Mouse (Mus musculus) limb, embryonic 10.5 days (tissue): ENCODE measurements around the gene Cmtm4. TPM values are rescaled to one million over a fixed set of nuclear protein-coding genes. Genes with fewer than 3 reads are reported as not detected.
A peak's percentile ranks its signal among the peaks of the same experiment; 100 is the strongest.

Experiments
- DNase-seq: peaks from one replicate; pipeline ENCODE4 v3.0.0-alpha.2; 2017; ENCODE audit warnings: low spot score
- H3K27ac ChIP-seq: fragments of 300-500 bp; sonication (generic); 2 replicates; pipeline ENCODE4 v1.5.1; 2016; ENCODE audit warnings: mild to moderate bottlenecking
- H3K27me3 ChIP-seq: fragments of 300-500 bp; sonication (generic); 2 replicates; pipeline ENCODE4 v1.6.1; 2016; ENCODE audit warnings: low read depth, mild to moderate bottlenecking; ENCODE audit not compliant: poor library complexity, severe bottlenecking
- H3K36me3 ChIP-seq: fragments of 300-500 bp; sonication (generic); 2 replicates; pipeline ENCODE4 v1.6.1; 2016; ENCODE audit warnings: mild to moderate bottlenecking, moderate library complexity
- H3K4me1 ChIP-seq: fragments of 300-500 bp; sonication (generic); 2 replicates; pipeline ENCODE4 v1.6.1; 2016
- H3K4me3 ChIP-seq: fragments of 300-500 bp; sonication (generic); 2 replicates; pipeline ENCODE4 v1.5.1; 2016; ENCODE audit warnings: mild to moderate bottlenecking, moderate library complexity
- H3K9me3 ChIP-seq: fragments of 300-500 bp; sonication (generic); replicated peaks from 2 replicates; pipeline ENCODE4 v1.6.1; 2016; ENCODE audit warnings: mild to moderate bottlenecking
- WGBS: fragments of 180-500 bp; shearing (Covaris S2); methylation state at CpG from one replicate; pipeline ENCODE4 v1.1.7; 2016; 5-methylcytosine and 5-hydroxymethylcytosine counted together
- polyA plus RNA-seq: library from polyadenylated mRNA; unstranded; fragments of >200 nt; fragmentation: Nextera tagmentation; extraction: Ambion mirVana; gene quantifications from 2 replicates; pipeline ENCODE4 v1.2.1, GENCODE M21; 2016

The Cmtm4 gene
- polyA plus RNA-seq, 1 experiment from 2014 or later, result 2.3 TPM

DNA sequence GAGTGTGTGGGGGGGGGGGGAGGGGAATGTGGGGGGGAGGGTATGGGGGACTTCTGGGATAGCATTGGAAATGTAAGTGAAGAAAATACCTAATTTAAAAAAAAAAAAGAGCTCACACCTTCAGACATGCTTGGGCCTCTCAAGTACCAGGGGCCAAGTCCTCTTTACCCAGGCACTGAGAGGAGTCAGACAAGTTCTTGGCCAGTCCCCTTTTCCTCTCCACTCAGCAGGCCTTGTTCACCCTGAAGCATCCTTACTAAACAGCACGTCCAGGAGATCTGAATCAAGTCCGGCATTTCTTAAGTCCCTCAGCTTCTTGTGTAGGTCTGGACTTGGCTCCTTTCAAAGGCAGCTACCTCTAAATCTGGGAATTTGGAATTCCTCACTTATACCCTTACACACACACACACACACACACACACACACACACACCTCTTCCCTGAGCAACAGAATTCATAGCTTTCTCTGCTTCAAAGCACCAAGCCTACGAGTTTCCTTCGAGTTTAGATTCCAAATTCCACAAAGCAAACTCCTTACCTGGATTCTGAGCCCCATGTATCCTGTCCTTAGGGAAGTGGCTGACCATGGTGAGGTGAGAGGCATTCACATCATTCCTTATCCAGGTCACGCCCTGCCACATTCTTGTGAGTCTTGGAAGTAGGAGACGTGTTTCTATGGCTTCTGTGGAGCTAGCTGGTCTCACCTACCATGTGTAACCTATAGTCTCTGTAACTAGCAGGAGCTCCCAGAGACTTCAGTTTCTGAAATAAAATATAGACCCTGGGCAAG is 10.9 kb upstream of the Cmtm4 start:
- WGBS, result 87% methylated on average over 6 of the region's 6 CpGs
- H3K4me1 ChIP-seq, result no peaks in the 10 kb centered on the region

GRCm38 (mm10) chr8:104405430-104406187 is 10.0 kb upstream of the Cmtm4 start:
- Histone ChIP-seq H3K9me3 (no peaks in the 10 kb centered on the region), H3K4me1 (no peaks in the 10 kb centered on the region), H3K27me3 (no peaks in the 10 kb centered on the region), H3K27ac (no peak overlapping the region), H3K36me3 (no peaks in the 10 kb centered on the region), H3K4me3 (no peak overlapping the region)
- WGBS, result 80% methylated on average over 15 of the region's 15 CpGs
- no peak for DNase-seq

More for the DNA sequence above, 10.9 kb upstream of the Cmtm4 start:
- Histone ChIP-seq H3K27ac (no peak overlapping the region), H3K36me3 (no peaks in the 10 kb centered on the region), H3K27me3 (no peaks in the 10 kb centered on the region), H3K9me3 (no peaks in the 10 kb centered on the region), H3K4me3 (no peak overlapping the region)
- DNase-seq, result no peak

- H3K4me3 ChIP-seq, result no peak overlapping the region
- no peaks in the 10 kb centered on the region for H3K36me3 ChIP-seq
- 73% methylated on average over 3 of the region's 3 CpGs for WGBS
- no peak for DNase-seq
- no peaks in the 10 kb centered on the region for H3K4me1 ChIP-seq
- no peak overlapping the region for H3K27ac ChIP-seq
- no peaks in the 10 kb centered on the region for H3K27me3 ChIP-seq
- H3K9me3 ChIP-seq, result no peaks in the 10 kb centered on the region
These were observed 8.0 kb upstream of the Cmtm4 start for GRCm38 (mm10) chr8:104403596-104403995.

DNA sequence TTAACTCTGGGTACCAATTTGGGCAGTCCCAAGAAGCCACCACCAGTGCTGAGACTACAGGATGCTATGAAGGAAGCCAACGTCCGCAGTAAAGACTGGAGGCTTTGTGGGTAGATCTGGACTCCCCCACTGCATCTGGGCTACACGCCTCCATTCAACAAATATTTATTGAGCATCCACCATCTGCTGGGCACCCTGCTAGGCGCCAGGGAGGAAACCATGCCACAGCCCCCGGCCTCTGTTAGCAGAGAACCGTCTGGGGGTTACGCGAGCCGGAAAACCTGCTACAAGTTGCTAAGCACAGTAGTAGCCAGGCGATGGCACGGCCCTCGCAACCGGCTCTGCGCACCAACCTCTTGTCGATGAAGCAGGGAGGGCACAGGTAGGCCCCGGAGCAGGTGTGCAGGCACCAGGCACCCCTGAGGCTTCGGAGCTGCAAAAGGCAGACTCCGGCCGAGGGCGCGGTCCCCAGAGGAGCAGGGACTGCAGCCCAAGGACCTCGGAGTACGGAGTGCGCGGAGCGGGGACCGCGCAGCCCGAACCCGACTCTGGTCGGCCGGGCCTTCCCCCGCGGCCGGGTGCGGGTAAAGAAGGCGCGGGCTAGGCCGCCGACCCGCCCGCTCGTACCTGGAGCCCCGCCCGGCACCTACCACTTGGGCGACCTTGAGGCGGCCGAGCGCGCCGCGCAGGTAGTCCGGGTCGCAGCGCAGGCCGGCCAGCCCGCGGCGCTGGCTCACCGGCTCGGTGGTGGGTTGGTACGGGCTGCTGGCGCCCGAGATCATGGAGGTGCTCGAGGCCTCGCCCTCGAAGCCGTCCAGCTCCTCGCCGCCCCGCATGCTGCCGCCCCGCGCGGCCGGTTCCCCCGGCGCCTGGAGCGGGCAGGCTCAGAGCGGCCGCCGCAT is 555 bp downstream of the Cmtm4 start:
- Histone ChIP-seq H3K36me3 (peaks cover 2% of the 10 kb centered on the region; the same call in 1 of the 2 replicates), H3K4me1 (peaks cover 28% of the 10 kb centered on the region), H3K4me3 (peak overlapping the region; percentile 91), H3K27ac (peak overlapping the region; percentile 94), H3K9me3 (no peaks in the 10 kb centered on the region), H3K27me3 (no peaks in the 10 kb centered on the region)
- peak; percentile 69 for DNase-seq
- under 1% methylated on average over 80 of the region's 82 CpGs for WGBS

DNA sequence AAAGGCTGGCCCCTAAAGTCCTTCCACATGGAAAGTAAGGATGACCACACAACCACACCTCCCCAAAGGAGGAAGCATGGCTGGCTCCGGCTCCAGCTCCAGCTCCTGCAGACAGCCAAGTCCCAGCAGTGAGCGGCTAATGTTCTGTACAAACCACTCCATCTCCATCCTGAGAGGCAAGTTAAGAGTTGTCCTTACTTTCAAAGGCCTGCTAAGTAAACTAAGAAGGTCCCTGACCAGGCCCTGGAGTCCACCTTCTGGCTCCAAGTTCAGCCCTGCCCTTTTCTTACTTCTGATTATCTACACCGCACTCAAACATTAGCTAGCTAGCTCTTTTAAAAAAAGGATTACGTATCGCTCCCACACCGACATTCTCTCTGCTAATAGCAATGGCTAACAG is 1.8 kb downstream of the Cmtm4 start:
- DNase-seq, result no peak
- Histone ChIP-seq H3K4me3 (peak overlapping the region; percentile 91; the same call in 1 of the 2 replicates), H3K27me3 (no peaks in the 10 kb centered on the region), H3K4me1 (peaks cover 28% of the 10 kb centered on the region), H3K9me3 (no peaks in the 10 kb centered on the region), H3K36me3 (peaks cover 2% of the 10 kb centered on the region; the same call in 1 of the 2 replicates), H3K27ac (no peak overlapping the region)
- WGBS, result 92% methylated on average over 6 of the region's 6 CpGs

- Histone ChIP-seq H3K4me1 (peaks cover 28% of the 10 kb centered on the region), H3K4me3 (no peak overlapping the region), H3K9me3 (no peaks in the 10 kb centered on the region), H3K36me3 (peaks cover 2% of the 10 kb centered on the region; the same call in 1 of the 2 replicates), H3K27me3 (no peaks in the 10 kb centered on the region), H3K27ac (no peak overlapping the region)
- WGBS, result 98% methylated on average over 7 of the region's 7 CpGs
- no peak for DNase-seq
These were observed 2.5 kb downstream of the Cmtm4 start for GRCm38 (mm10) chr8:104393139-104393538.

DNA sequence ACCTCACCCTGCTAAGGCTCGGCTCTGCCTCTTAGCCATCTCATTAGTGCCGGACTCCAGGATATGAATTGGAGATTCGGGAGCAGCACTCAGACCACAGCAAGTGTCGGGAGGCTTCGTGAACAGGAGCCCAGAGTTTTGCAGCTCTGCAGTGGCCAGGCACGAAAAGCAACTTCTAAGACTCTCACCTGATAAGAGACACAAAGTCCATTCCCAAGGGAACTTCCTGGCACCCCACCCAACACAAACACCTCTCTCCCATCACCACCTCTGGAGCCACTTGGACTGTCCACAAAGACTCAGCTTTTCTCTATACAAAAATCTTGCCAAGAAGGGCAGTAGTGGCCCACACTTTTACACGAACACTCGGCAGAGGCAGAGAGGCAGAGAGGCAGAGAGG is 5.4 kb downstream of the Cmtm4 start:
- 91% methylated on average over 8 of the region's 8 CpGs for WGBS
- H3K27ac ChIP-seq, result no peak overlapping the region
- peaks cover 43% of the 10 kb centered on the region for H3K4me1 ChIP-seq
- DNase-seq, result no peak
- H3K36me3 ChIP-seq, result peaks cover 2% of the 10 kb centered on the region; the same call in 1 of the 2 replicates
- H3K27me3 ChIP-seq, result no peaks in the 10 kb centered on the region
- H3K4me3 ChIP-seq, result no peak overlapping the region
- H3K9me3 ChIP-seq, result no peaks in the 10 kb centered on the region

GRCm38 (mm10) chr8:104387980-104388379 is 7.6 kb downstream of the Cmtm4 start:
- WGBS, result 85% methylated on average over 2 of the region's 2 CpGs
- Histone ChIP-seq H3K36me3 (peaks cover 2% of the 10 kb centered on the region; the same call in 1 of the 2 replicates), H3K27ac (no peak overlapping the region), H3K4me3 (no peak overlapping the region), H3K27me3 (no peaks in the 10 kb centered on the region), H3K9me3 (no peaks in the 10 kb centered on the region), H3K4me1 (peaks cover 27% of the 10 kb centered on the region)
- no peak for DNase-seq

GRCm38 (mm10) chr8:104387501-104387900 is 8.1 kb downstream of the Cmtm4 start:
- Histone ChIP-seq H3K27me3 (no peaks in the 10 kb centered on the region), H3K4me3 (no peak overlapping the region), H3K9me3 (no peaks in the 10 kb centered on the region), H3K4me1 (peaks cover 29% of the 10 kb centered on the region), H3K27ac (no peak overlapping the region), H3K36me3 (peaks cover 2% of the 10 kb centered on the region; the same call in 1 of the 2 replicates)
- no peak for DNase-seq
- 50% methylated on average over 7 of the region's 7 CpGs for WGBS

DNA sequence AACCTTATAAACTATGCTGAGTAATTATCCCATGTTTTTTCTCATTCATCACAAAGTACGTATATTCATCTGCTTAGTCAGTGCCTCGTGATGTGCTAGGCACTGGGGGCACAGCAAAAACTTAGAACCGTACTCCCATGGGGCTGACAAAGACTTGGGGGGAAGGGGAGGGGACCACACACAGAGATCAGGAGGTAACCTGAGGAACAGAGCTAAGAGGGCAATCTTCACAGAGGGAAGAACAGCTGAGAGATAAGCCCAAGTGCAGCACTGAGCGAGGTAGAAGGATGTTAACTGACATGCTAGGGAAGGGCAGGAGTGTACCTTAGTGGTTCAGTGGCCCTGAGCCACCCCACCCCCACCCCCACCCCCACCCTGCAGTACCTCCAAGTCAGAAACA is 8.9 kb downstream of the Cmtm4 start:
- 28% methylated on average over 4 of the region's 4 CpGs for WGBS
- peaks cover 29% of the 10 kb centered on the region for H3K4me1 ChIP-seq

DNA sequence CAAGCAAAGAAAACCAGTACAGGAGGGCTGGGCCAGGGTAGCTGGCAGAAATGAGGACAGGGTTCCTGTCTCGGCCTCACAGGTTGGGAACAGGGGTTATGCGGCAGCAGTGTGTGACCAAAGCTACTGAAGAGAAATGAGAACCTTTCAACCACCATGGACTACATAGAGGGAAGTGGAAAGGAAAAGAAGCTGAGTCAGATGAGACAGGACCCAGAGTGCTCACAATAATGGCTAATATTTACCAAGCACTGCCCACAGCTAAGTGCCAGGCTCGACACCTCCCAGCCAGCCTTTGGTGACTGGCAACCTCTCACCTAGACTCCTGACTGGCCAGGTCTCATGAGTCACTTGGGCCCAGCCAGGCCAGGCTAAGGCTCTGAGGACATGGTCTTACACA is 11.6 kb downstream of the Cmtm4 start:
- no peak for DNase-seq
- Histone ChIP-seq H3K36me3 (no peaks in the 10 kb centered on the region), H3K4me3 (no peak overlapping the region), H3K27me3 (no peaks in the 10 kb centered on the region), H3K9me3 (no peaks in the 10 kb centered on the region), H3K27ac (no peak overlapping the region), H3K4me1 (peaks cover 37% of the 10 kb centered on the region)
- WGBS, result 87% methylated on average over 3 of the region's 3 CpGs

More for the DNA sequence above, 8.9 kb downstream of the Cmtm4 start:
- H3K27me3 ChIP-seq, result no peaks in the 10 kb centered on the region
- H3K36me3 ChIP-seq, result no peaks in the 10 kb centered on the region
- H3K27ac ChIP-seq, result no peak overlapping the region
- no peaks in the 10 kb centered on the region for H3K9me3 ChIP-seq
- H3K4me3 ChIP-seq, result no peak overlapping the region
- no peak for DNase-seq

DNA sequence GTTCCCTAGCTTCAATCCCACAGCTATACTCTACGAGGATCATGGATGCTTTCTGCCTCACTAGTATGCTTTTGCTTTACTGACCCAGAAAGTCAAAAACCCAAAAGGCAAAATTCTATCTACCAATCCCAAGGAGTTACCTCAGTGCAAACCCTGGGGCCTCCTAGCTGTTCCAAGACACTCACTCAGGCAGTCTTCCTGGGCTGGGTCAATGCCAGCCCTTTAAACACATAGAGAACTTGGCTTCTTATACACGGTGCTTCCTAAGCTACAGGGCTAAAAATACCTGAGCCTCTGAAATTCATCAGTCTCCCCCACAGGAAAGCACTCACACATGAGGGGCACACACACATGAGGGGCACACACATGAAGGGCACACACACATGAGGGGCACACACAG is 12.3 kb downstream of the Cmtm4 start:
- Histone ChIP-seq H3K4me3 (no peak overlapping the region), H3K36me3 (no peaks in the 10 kb centered on the region), H3K4me1 (peaks cover 37% of the 10 kb centered on the region), H3K9me3 (no peaks in the 10 kb centered on the region), H3K27ac (no peak overlapping the region), H3K27me3 (no peaks in the 10 kb centered on the region)
- WGBS, result 85% methylated on average over 2 of the region's 2 CpGs
- DNase-seq, result no peak
